Mouse (Mus musculus) small intestine, adult 2 months (tissue): ENCODE measurements around the gene 1700029J07Rik.

ENCODE experiments used
- CTCF ChIP-seq: fragments of 200-500 bp; IDR thresholded peaks from 2 replicates; pipeline ENCODE4 v1.5.1; 2012; ENCODE audit warnings: low read depth, mild to moderate bottlenecking, control low read depth, inconsistent platforms, low read length, moderate library complexity, mixed read lengths; ENCODE audit not compliant: insufficient replicate concordance, insufficient read length; ENCODE audit errors: extremely low read depth
- POLR2A ChIP-seq: fragments of 200-500 bp; IDR thresholded peaks from 2 replicates; pipeline ENCODE4 v1.6.1; 2012; ENCODE audit warnings: low read depth, mild to moderate bottlenecking, control low read depth, inconsistent platforms, low read length, moderate library complexity

DNA sequence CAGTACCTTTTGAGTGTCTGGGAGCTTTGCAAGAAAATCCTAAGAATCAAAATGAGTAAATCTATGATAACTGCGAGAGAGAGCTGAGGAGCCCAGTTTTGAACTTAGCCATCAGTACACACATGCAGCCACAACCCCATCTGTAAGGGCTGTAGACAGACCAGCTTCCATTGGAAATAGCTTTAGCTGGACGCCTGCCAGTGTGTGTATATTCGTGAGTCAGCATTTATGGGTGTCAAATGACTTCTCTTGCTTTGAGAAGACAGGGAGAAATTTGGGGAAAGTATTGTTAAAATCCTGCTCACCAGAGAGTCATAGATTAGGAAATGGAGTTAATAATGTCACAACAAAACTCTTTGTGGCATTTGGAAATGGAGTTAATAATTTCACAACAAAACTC, 11.6 kb upstream of the 1700029J07Rik start:
- TF ChIP-seq CTCF (no peak), POLR2A (no peak)
